Mouse (Mus musculus): Measurements from ENCODE around the gene Snrpa. TPM values are rescaled to one million over a fixed set of nuclear protein-coding genes. Genes with fewer than 3 reads are reported as not detected.

Snrpa gene
- polyA plus RNA-seq, 1 experiment from 2014 or later = 232 TPM

GRCm38 (mm10) chr7:27218586-27218985 lies 22.5 kb upstream of the Snrpa start:
- H3K4me3 ChIP-seq (replicated peaks; ENCODE audit: low read length) = no peak overlapping the region
- no peak overlapping the region for H3K9ac ChIP-seq (replicated peaks; ENCODE audit: low read depth, low read length)
- H3K4me2 ChIP-seq (ENCODE audit: low read length) = no peak overlapping the region
- no peaks in the 10 kb centered on the region for H3K9me3 ChIP-seq (ENCODE audit: control insufficient read depth, low read length)
- WGBS = 85% methylated on average over 7 of the region's 7 CpGs
- H3K36me3 ChIP-seq (ENCODE audit: control insufficient read depth, insufficient read depth) = peaks cover 14% of the 10 kb centered on the region
- ATAC-seq = no peak
- no peak overlapping the region for H3K27ac ChIP-seq (ENCODE audit: low read length)
- H3K4me1 ChIP-seq (replicated peaks; ENCODE audit: control insufficient read depth, insufficient read depth, low read length) = peaks cover 5% of the 10 kb centered on the region
- H3K27me3 ChIP-seq (replicated peaks; ENCODE audit: control insufficient read depth, insufficient read depth, low read length) = no peaks in the 10 kb centered on the region

GRCm38 (mm10) chr7:27212626-27213025 lies 16.6 kb upstream of the Snrpa start:
- Histone ChIP-seq H3K4me2 (ENCODE audit: low read length) (no peak overlapping the region), H3K9me3 (ENCODE audit: control insufficient read depth, low read length) (no peaks in the 10 kb centered on the region), H3K4me1 (replicated peaks; ENCODE audit: control insufficient read depth, insufficient read depth, low read length) (no peaks in the 10 kb centered on the region), H3K9ac (replicated peaks; ENCODE audit: low read depth, low read length) (no peak overlapping the region), H3K36me3 (ENCODE audit: control insufficient read depth, insufficient read depth) (peaks cover 23% of the 10 kb centered on the region), H3K27ac (ENCODE audit: low read length) (no peak overlapping the region), H3K27me3 (replicated peaks; ENCODE audit: control insufficient read depth, insufficient read depth, low read length) (no peaks in the 10 kb centered on the region), H3K4me3 (replicated peaks; ENCODE audit: low read length) (no peak overlapping the region)
- 94% methylated on average over 2 of the region's 2 CpGs for WGBS
- no peak for ATAC-seq

GRCm38 (mm10) chr7:27203730-27204449 lies 7.8 kb upstream of the Snrpa start:
- no peak for ATAC-seq
- no peaks in the 10 kb centered on the region for H3K9me3 ChIP-seq (ENCODE audit: control insufficient read depth, low read length)
- H3K27me3 ChIP-seq (replicated peaks; ENCODE audit: control insufficient read depth, insufficient read depth, low read length) = no peaks in the 10 kb centered on the region
- no peak overlapping the region for H3K9ac ChIP-seq (replicated peaks; ENCODE audit: low read depth, low read length)
- 94% methylated on average over 8 of the region's 8 CpGs for WGBS
- no peak overlapping the region for H3K4me3 ChIP-seq (replicated peaks; ENCODE audit: low read length)
- no peak overlapping the region for H3K4me2 ChIP-seq (ENCODE audit: low read length)
- no peak overlapping the region for H3K27ac ChIP-seq (ENCODE audit: low read length)
- H3K36me3 ChIP-seq (ENCODE audit: control insufficient read depth, insufficient read depth) = peaks cover 6% of the 10 kb centered on the region; the same call in 1 of the 2 replicates
- no peaks in the 10 kb centered on the region for H3K4me1 ChIP-seq (replicated peaks; ENCODE audit: control insufficient read depth, insufficient read depth, low read length)

GRCm38 (mm10) chr7:27198779-27199178 lies 2.7 kb upstream of the Snrpa start:
- no peak overlapping the region for H3K4me2 ChIP-seq (ENCODE audit: low read length)
- H3K36me3 ChIP-seq (ENCODE audit: control insufficient read depth, insufficient read depth) = no peaks in the 10 kb centered on the region; the same call in 1 of the 2 replicates
- no peak overlapping the region for H3K9ac ChIP-seq (replicated peaks; ENCODE audit: low read depth, low read length)
- 93% methylated on average over 8 of the region's 8 CpGs for WGBS
- no peaks in the 10 kb centered on the region for H3K27me3 ChIP-seq (replicated peaks; ENCODE audit: control insufficient read depth, insufficient read depth, low read length)
- H3K4me1 ChIP-seq (replicated peaks; ENCODE audit: control insufficient read depth, insufficient read depth, low read length) = peaks cover 11% of the 10 kb centered on the region
- no peaks in the 10 kb centered on the region for H3K9me3 ChIP-seq (ENCODE audit: control insufficient read depth, low read length)
- ATAC-seq = no peak
- no peak overlapping the region for H3K27ac ChIP-seq (ENCODE audit: low read length)
- H3K4me3 ChIP-seq (replicated peaks; ENCODE audit: low read length) = no peak overlapping the region

- peaks cover 15% of the 10 kb centered on the region for H3K4me1 ChIP-seq (replicated peaks; ENCODE audit: control insufficient read depth, insufficient read depth, low read length)
- no peaks in the 10 kb centered on the region for H3K9me3 ChIP-seq (ENCODE audit: control insufficient read depth, low read length)
- H3K9ac ChIP-seq (replicated peaks; ENCODE audit: low read depth, low read length) = no peak overlapping the region
- no peaks in the 10 kb centered on the region for H3K27me3 ChIP-seq (replicated peaks; ENCODE audit: control insufficient read depth, insufficient read depth, low read length)
- H3K36me3 ChIP-seq (ENCODE audit: control insufficient read depth, insufficient read depth) = peaks cover 3% of the 10 kb centered on the region; the same call in 1 of the 2 replicates
- H3K4me2 ChIP-seq (ENCODE audit: low read length) = no peak overlapping the region
- H3K27ac ChIP-seq (ENCODE audit: low read length) = no peak overlapping the region
- ATAC-seq = no peak
- H3K4me3 ChIP-seq (replicated peaks; ENCODE audit: low read length) = no peak overlapping the region
Measured at GRCm38 (mm10) chr7:27198355-27198754, 2.3 kb upstream of the Snrpa start.

- no peaks in the 10 kb centered on the region for H3K27me3 ChIP-seq (replicated peaks; ENCODE audit: control insufficient read depth, insufficient read depth, low read length)
- no peaks in the 10 kb centered on the region for H3K9me3 ChIP-seq (ENCODE audit: control insufficient read depth, low read length)
- no peak overlapping the region for H3K4me3 ChIP-seq (replicated peaks; ENCODE audit: low read length)
- no peak overlapping the region for H3K9ac ChIP-seq (replicated peaks; ENCODE audit: low read depth, low read length)
- no peak overlapping the region for H3K27ac ChIP-seq (ENCODE audit: low read length)
- WGBS = 96% methylated on average over 8 of the region's 8 CpGs
- no peak for ATAC-seq
- no peak overlapping the region for H3K4me2 ChIP-seq (ENCODE audit: low read length)
- H3K36me3 ChIP-seq (ENCODE audit: control insufficient read depth, insufficient read depth) = peaks cover 5% of the 10 kb centered on the region; the same call in 1 of the 2 replicates
- H3K4me1 ChIP-seq (replicated peaks; ENCODE audit: control insufficient read depth, insufficient read depth, low read length) = peaks cover 20% of the 10 kb centered on the region
Measured at GRCm38 (mm10) chr7:27197634-27198033, 1.6 kb upstream of the Snrpa start.

GRCm38 (mm10) chr7:27197136-27197535 lies 1.1 kb upstream of the Snrpa start:
- Histone ChIP-seq H3K27ac (ENCODE audit: low read length) (no peak overlapping the region), H3K4me3 (replicated peaks; ENCODE audit: low read length) (no peak overlapping the region), H3K36me3 (ENCODE audit: control insufficient read depth, insufficient read depth) (peaks cover 10% of the 10 kb centered on the region), H3K4me2 (ENCODE audit: low read length) (no peak overlapping the region), H3K4me1 (replicated peaks; ENCODE audit: control insufficient read depth, insufficient read depth, low read length) (peaks cover 22% of the 10 kb centered on the region), H3K27me3 (replicated peaks; ENCODE audit: control insufficient read depth, insufficient read depth, low read length) (no peaks in the 10 kb centered on the region), H3K9ac (replicated peaks; ENCODE audit: low read depth, low read length) (no peak overlapping the region), H3K9me3 (ENCODE audit: control insufficient read depth, low read length) (no peaks in the 10 kb centered on the region)
- no peak for ATAC-seq
- 89% methylated on average over 3 of the region's 3 CpGs for whole genome bisulfite sequencing

GRCm38 (mm10) chr7:27193731-27194130 lies 2.3 kb downstream of the Snrpa start:
- no peak for ATAC-seq
- no peak overlapping the region for H3K4me3 ChIP-seq (replicated peaks; ENCODE audit: low read length)

GRCm38 (mm10) chr7:27192434-27192833 lies 3.6 kb downstream of the Snrpa start:
- H3K4me2 ChIP-seq (ENCODE audit: low read length) = no peak overlapping the region
- no peak overlapping the region for H3K9ac ChIP-seq (replicated peaks; ENCODE audit: low read depth, low read length)
- H3K27ac ChIP-seq (ENCODE audit: low read length) = no peak overlapping the region
- H3K9me3 ChIP-seq (ENCODE audit: control insufficient read depth, low read length) = no peaks in the 10 kb centered on the region; the same call in 1 of the 2 replicates
- H3K36me3 ChIP-seq (ENCODE audit: control insufficient read depth, insufficient read depth) = peaks cover 55% of the 10 kb centered on the region
- H3K27me3 ChIP-seq (replicated peaks; ENCODE audit: control insufficient read depth, insufficient read depth, low read length) = no peaks in the 10 kb centered on the region
- WGBS = 93% methylated on average over 5 of the region's 5 CpGs
- H3K4me1 ChIP-seq (replicated peaks; ENCODE audit: control insufficient read depth, insufficient read depth, low read length) = peaks cover 22% of the 10 kb centered on the region
- ATAC-seq = no peak
- no peak overlapping the region for H3K4me3 ChIP-seq (replicated peaks; ENCODE audit: low read length)

More at GRCm38 (mm10) chr7:27193731-27194130, 2.3 kb downstream of the Snrpa start:
- peaks cover 22% of the 10 kb centered on the region for H3K4me1 ChIP-seq (replicated peaks; ENCODE audit: control insufficient read depth, insufficient read depth, low read length)
- H3K4me2 ChIP-seq (ENCODE audit: low read length) = peak overlapping the region; percentile 30
- no peak overlapping the region for H3K9ac ChIP-seq (replicated peaks; ENCODE audit: low read depth, low read length)
- 88% methylated on average over 4 of the region's 4 CpGs for WGBS
- H3K27ac ChIP-seq (ENCODE audit: low read length) = no peak overlapping the region
- H3K9me3 ChIP-seq (ENCODE audit: control insufficient read depth, low read length) = no peaks in the 10 kb centered on the region; the same call in 1 of the 2 replicates
- peaks cover 43% of the 10 kb centered on the region for H3K36me3 ChIP-seq (ENCODE audit: control insufficient read depth, insufficient read depth)
- no peaks in the 10 kb centered on the region for H3K27me3 ChIP-seq (replicated peaks; ENCODE audit: control insufficient read depth, insufficient read depth, low read length)
